Mouse (Mus musculus) small intestine, adult 2 months (tissue): Measurements from ENCODE around the gene Prrg1. TPM values are rescaled to one million over a fixed set of nuclear protein-coding genes. Genes with fewer than 3 reads are reported as not detected.

Source experiments
- H3K27ac ChIP-seq: fragments of 200-500 bp; 2 replicates; pipeline ENCODE4 v1.5.1; 2012; ENCODE audit warnings: low read depth, low read length, control low read depth, inconsistent platforms; ENCODE audit not compliant: insufficient read depth
- H3K27me3 ChIP-seq: fragments of 200-500 bp; 2 replicates; pipeline ENCODE4 v1.6.1; 2012; ENCODE audit warnings: mild to moderate bottlenecking, moderate library complexity, low read length, inconsistent platforms; ENCODE audit not compliant: control insufficient read depth, insufficient read depth
- H3K36me3 ChIP-seq: fragments of 200-500 bp; 2 replicates; pipeline ENCODE4 v1.6.1; 2012; ENCODE audit warnings: mild to moderate bottlenecking, low read length, control low read depth, inconsistent platforms; ENCODE audit not compliant: control insufficient read depth, insufficient read depth
- H3K4me1 ChIP-seq: fragments of 200-500 bp; 2 replicates; pipeline ENCODE4 v1.6.1; 2012; ENCODE audit warnings: low read length, inconsistent platforms, mixed read lengths; ENCODE audit not compliant: control insufficient read depth, insufficient read depth, insufficient read length
- H3K4me3 ChIP-seq: fragments of 200-500 bp; 2 replicates; pipeline ENCODE4 v1.5.1; 2012; ENCODE audit warnings: low read depth, mild to moderate bottlenecking, control low read depth, inconsistent platforms, low read length, moderate library complexity
- CTCF ChIP-seq: fragments of 200-500 bp; IDR thresholded peaks from 2 replicates; pipeline ENCODE4 v1.5.1; 2012; ENCODE audit warnings: low read depth, mild to moderate bottlenecking, control low read depth, inconsistent platforms, low read length, moderate library complexity, mixed read lengths; ENCODE audit not compliant: insufficient replicate concordance, insufficient read length; ENCODE audit errors: extremely low read depth
- POLR2A ChIP-seq: fragments of 200-500 bp; IDR thresholded peaks from 2 replicates; pipeline ENCODE4 v1.6.1; 2012; ENCODE audit warnings: low read depth, mild to moderate bottlenecking, control low read depth, inconsistent platforms, low read length, moderate library complexity
- WGBS: fragments of 180-500 bp; shearing (Covaris S2); methylation state at CpG from one replicate; pipeline ENCODE4 v1.1.7; 2018; 5-methylcytosine and 5-hydroxymethylcytosine counted together
- polyA plus RNA-seq: library from polyadenylated mRNA; depleted of rRNA; stranded (reverse); fragments of >200 nt; gene quantifications from 2 replicates; pipeline ENCODE4 v1.2.3, GENCODE M21; 2012; rRNA removed

The Prrg1 gene
- 0.03 and 0.15 TPM in 2 replicates for polyA plus RNA-seq

- no peaks in the 10 kb centered on the region for H3K27me3 ChIP-seq
- H3K4me1 ChIP-seq: no peaks in the 10 kb centered on the region
- 10% methylated on average over 36 of the region's 36 CpGs for WGBS
- H3K36me3 ChIP-seq: no peaks in the 10 kb centered on the region
- H3K27ac ChIP-seq: peak within 1 kb of the TSS; percentile 25
- H3K4me3 ChIP-seq: peak within 1 kb of the TSS; percentile 74
- no peak for TF ChIP-seq CTCF
- TF ChIP-seq POLR2A: no peak
These were observed at the start of gene Prrg1 for GRCm38 (mm10) chrX:78583202-78584004. Gene Prrg1, minus strand, starts transcription at chrX:78583896.

- TF ChIP-seq CTCF (no peak), POLR2A (no peak)
- no peak overlapping the region for H3K4me3 ChIP-seq
- H3K27me3 ChIP-seq: no peaks in the 10 kb centered on the region
- H3K27ac ChIP-seq: no peak overlapping the region
- H3K36me3 ChIP-seq: no peaks in the 10 kb centered on the region
- WGBS: 43% methylated on average over 2 of the region's 2 CpGs
- no peaks in the 10 kb centered on the region for H3K4me1 ChIP-seq
These were observed 22.1 kb upstream of the Prrg1 start for GRCm38 (mm10) chrX:78605814-78606213.

GRCm38 (mm10) chrX:78593138-78593537, 9.4 kb upstream of the Prrg1 start:
- Histone ChIP-seq H3K27me3 (no peaks in the 10 kb centered on the region), H3K36me3 (no peaks in the 10 kb centered on the region), H3K27ac (no peak overlapping the region), H3K4me1 (no peaks in the 10 kb centered on the region), H3K4me3 (no peak overlapping the region)
- WGBS: 63% methylated on average over 2 of the region's 2 CpGs
- no peak for TF ChIP-seq CTCF
- no peak for TF ChIP-seq POLR2A

GRCm38 (mm10) chrX:78582854-78583201, 868 bp downstream of the Prrg1 start:
- Histone ChIP-seq H3K36me3 (no peaks in the 10 kb centered on the region), H3K27me3 (no peaks in the 10 kb centered on the region), H3K4me1 (no peaks in the 10 kb centered on the region), H3K4me3 (peak overlapping the region; percentile 74), H3K27ac (no peak overlapping the region)
- no peak for TF ChIP-seq CTCF
- no peak for TF ChIP-seq POLR2A
- WGBS: 20% methylated on average over 9 of the region's 21 CpGs

- TF ChIP-seq POLR2A: no peak
- no peak for TF ChIP-seq CTCF
- Histone ChIP-seq H3K4me1 (no peaks in the 10 kb centered on the region), H3K36me3 (no peaks in the 10 kb centered on the region), H3K27ac (no peak overlapping the region), H3K4me3 (no peak overlapping the region), H3K27me3 (no peaks in the 10 kb centered on the region)
- WGBS: 44% methylated on average over 2 of the region's 2 CpGs
These were observed 20.2 kb downstream of the Prrg1 start for GRCm38 (mm10) chrX:78563451-78563850.

GRCm38 (mm10) chrX:78553399-78553798, 30.3 kb downstream of the Prrg1 start:
- H3K36me3 ChIP-seq: no peaks in the 10 kb centered on the region
- 71% methylated on average over 2 of the region's 2 CpGs for WGBS
- TF ChIP-seq POLR2A (no peak), CTCF (no peak)
- no peaks in the 10 kb centered on the region for H3K4me1 ChIP-seq
- no peak overlapping the region for H3K27ac ChIP-seq
- no peak overlapping the region for H3K4me3 ChIP-seq
- no peaks in the 10 kb centered on the region for H3K27me3 ChIP-seq

GRCm38 (mm10) chrX:78552704-78553103, 31.0 kb downstream of the Prrg1 start:
- Histone ChIP-seq H3K4me3 (no peak overlapping the region), H3K27ac (no peak overlapping the region), H3K27me3 (no peaks in the 10 kb centered on the region), H3K4me1 (no peaks in the 10 kb centered on the region), H3K36me3 (no peaks in the 10 kb centered on the region)
- 19% methylated on average over 1 of the region's 1 CpGs for WGBS
- TF ChIP-seq CTCF (no peak), POLR2A (no peak)

GRCm38 (mm10) chrX:78547696-78548095, 36.0 kb downstream of the Prrg1 start:
- H3K27me3 ChIP-seq: no peaks in the 10 kb centered on the region
- 77% methylated on average over 1 of the region's 1 CpGs for WGBS
- no peaks in the 10 kb centered on the region for H3K4me1 ChIP-seq
- H3K4me3 ChIP-seq: no peak overlapping the region
- H3K36me3 ChIP-seq: no peaks in the 10 kb centered on the region
- TF ChIP-seq POLR2A (no peak), CTCF (no peak)
- no peak overlapping the region for H3K27ac ChIP-seq
